Mouse (Mus musculus): ENCODE measurements at regions not wholly inside any gene's neighbourhood (a gene's known extent, or its start where the extent isn't known, plus 50 kb on each side); places are given as distances from the start of the nearest gene placed in this dataset.
A peak's percentile ranks its signal among the peaks of the same experiment; 100 is the strongest.

GRCm38 (mm10) chr12:36831307-36831997 is 276.9 kb upstream of the Meox2 start (continued):
- TF ChIP-seq JUND (conservative IDR thresholded peaks at IDR 0.05; ENCODE audit: low read depth, low read length) = 0 out of 2 replicates have a peak, but pooled peaks have one; percentile 48
- TF ChIP-seq USF1 (IDR thresholded peaks at IDR 0.05; ENCODE audit: low read depth, low read length) = no peak
- TF ChIP-seq IRF4 (IDR thresholded peaks at IDR 0.05; ENCODE audit: low read depth, low read length) = peak; percentile 77
- TF ChIP-seq MAZ (IDR thresholded peaks at IDR 0.05; ENCODE audit: low read depth, low read length) = no peak

GRCm38 (mm10) chr12:36842957-36843356 is 265.4 kb upstream of the Meox2 start:
- no peak for DNase-seq (ENCODE audit: extremely low read depth)
- no peak overlapping the region for H3K27ac ChIP-seq (ENCODE audit: insufficient read depth, low read depth)
- H3K4me3 ChIP-seq (replicated peaks in 1 of 3; ENCODE audit: low read depth in 2 of 3, low read length in 2 of 3, poor library complexity in 1 of 3) = no peak overlapping the region
- H3K36me3 ChIP-seq (replicated peaks in 1 of 2; ENCODE audit: control insufficient read depth in 1 of 2, insufficient read depth in 1 of 2, low read length in 1 of 2) = no peaks in the 10 kb centered on the region
- H3K9ac ChIP-seq (ENCODE audit: insufficient read depth, low read depth) = no peak overlapping the region
- no peak overlapping the region for H3K4me2 ChIP-seq (ENCODE audit: insufficient read depth, low read depth, poor library complexity, severe bottlenecking)
- TF ChIP-seq JUN (IDR thresholded peaks at IDR 0.05; ENCODE audit: insufficient read depth, low read depth, low read length) (no peak), SMC3 (IDR thresholded peaks at IDR 0.05; ENCODE audit: low read depth, low read length) (no peak), TBP (conservative IDR thresholded peaks at IDR 0.05; ENCODE audit: low read depth, low read length) (no peak), ELF1 (IDR thresholded peaks at IDR 0.05; ENCODE audit: low read depth, low read length) (no peak), UBTF (IDR thresholded peaks at IDR 0.05; ENCODE audit: low read depth, low read length) (no peak), GABPA (IDR thresholded peaks at IDR 0.05; ENCODE audit: insufficient replicate concordance, low read depth, low read length) (no peak), POLR2A (IDR thresholded peaks at IDR 0.05; ENCODE audit: low read depth, low read length) (no peak), CTCF (conservative IDR thresholded peaks at IDR 0.05 in 1 of 2, IDR thresholded peaks at IDR 0.05 in 1 of 2; ENCODE audit: low read depth in 2 of 2, low read length in 2 of 2) (no peak), HCFC1 (IDR thresholded peaks at IDR 0.05; ENCODE audit: low read depth, low read length) (no peak), E2F4 (IDR thresholded peaks at IDR 0.05; ENCODE audit: insufficient replicate concordance, low read depth, low read length) (no peak), MXI1 (IDR thresholded peaks at IDR 0.05; ENCODE audit: low read depth, low read length) (no peak), USF2 (conservative IDR thresholded peaks at IDR 0.05; ENCODE audit: low read depth, low read length) (no peak), NRF1 (IDR thresholded peaks at IDR 0.05; ENCODE audit: low read depth, low read length) (no peak), SIN3A (IDR thresholded peaks at IDR 0.05; ENCODE audit: low read length) (no peak), JUND (conservative IDR thresholded peaks at IDR 0.05; ENCODE audit: low read depth, low read length) (no peak), BHLHE40 (IDR thresholded peaks at IDR 0.05; ENCODE audit: low read depth, low read length) (no peak), MAFK (IDR thresholded peaks at IDR 0.05; ENCODE audit: insufficient replicate concordance, low read length) (no peak), ZC3H11A (IDR thresholded peaks at IDR 0.05; ENCODE audit: low read depth, low read length) (no peak), ZKSCAN1 (IDR thresholded peaks at IDR 0.05; ENCODE audit: borderline replicate concordance, low read depth, low read length) (no peak), CHD2 (IDR thresholded peaks at IDR 0.05; ENCODE audit: low read length) (no peak)
- no peaks in the 10 kb centered on the region for H3K9me3 ChIP-seq (replicated peaks; ENCODE audit: low read length)
- H3K4me1 ChIP-seq (ENCODE audit: control insufficient read depth in 1 of 2, insufficient read depth in 2 of 2) = no peaks in the 10 kb centered on the region
- in situ Hi-C loops (cut with MboI; ENCODE audit: low pct_ligation_motif_present, low pct_unique_long_range_greater_than_20kb, low sequenced_read_pairs) (no loop called here), dilution Hi-C loops (cut with MboI; ENCODE audit: extremely low pct_ligation_motif_present, extremely low pct_unique_long_range_greater_than_20kb, low sequenced_read_pairs) (no loop called here)
- no peaks in the 10 kb centered on the region for H3K27me3 ChIP-seq (replicated peaks)
- no peaks in the 10 kb centered on the region for H3K79me2 ChIP-seq (replicated peaks; ENCODE audit: control insufficient read depth, extremely low read depth, insufficient read depth, poor library complexity, severe bottlenecking)
